Mouse (Mus musculus): ENCODE data around the gene Clec2i. TPM values are rescaled to one million over a fixed set of nuclear protein-coding genes. Genes with fewer than 3 reads are reported as not detected.

Gene Clec2i
- polyA plus RNA-seq, 2 experiments = 0.14 to 0.16 TPM

GRCm38 (mm10) chr6:128941646-128942421 lies 54.4 kb downstream of the Clec2i start:
- 84% methylated on average over 5 of the region's 5 CpGs for WGBS
- no peaks in the 10 kb centered on the region for H3K36me3 ChIP-seq (ENCODE audit: control insufficient read depth, insufficient read depth, low read length)
- ATAC-seq (ENCODE audit: low FRiP score, low read depth) = no peak
- no peak overlapping the region for H3K27ac ChIP-seq (replicated peaks; ENCODE audit: low read depth, low read length)
- peaks cover 5% of the 10 kb centered on the region; the same call in 1 of the 2 replicates for H3K9me3 ChIP-seq (ENCODE audit: control insufficient read depth, low read length)
- no peak overlapping the region for H3K9ac ChIP-seq (ENCODE audit: low read depth, low read length, severe bottlenecking)
- H3K27me3 ChIP-seq (ENCODE audit: control insufficient read depth, insufficient read depth, low read length) = no peaks in the 10 kb centered on the region
- H3K4me2 ChIP-seq (replicated peaks; ENCODE audit: low read depth, low read length, severe bottlenecking) = no peak overlapping the region
- DNase-seq (ENCODE audit: low spot score) = no peak
- TF ChIP-seq POLR2A (IDR thresholded peaks at IDR 0.05; ENCODE audit: borderline replicate concordance, extremely low read depth, insufficient read depth, insufficient read length) = no peak
- no peaks in the 10 kb centered on the region for H3K4me1 ChIP-seq (ENCODE audit: control insufficient read depth, insufficient read depth, low read length)
- H3K4me3 ChIP-seq (replicated peaks; ENCODE audit: low read length) = no peak overlapping the region

- Histone ChIP-seq H3K27me3 (ENCODE audit: control insufficient read depth, insufficient read depth, low read length) (no peaks in the 10 kb centered on the region), H3K9ac (ENCODE audit: low read depth, low read length, severe bottlenecking) (no peak overlapping the region), H3K36me3 (ENCODE audit: control insufficient read depth, insufficient read depth, low read length) (no peaks in the 10 kb centered on the region), H3K4me2 (replicated peaks; ENCODE audit: low read depth, low read length, severe bottlenecking) (no peak overlapping the region), H3K4me1 (ENCODE audit: control insufficient read depth, insufficient read depth, low read length) (no peaks in the 10 kb centered on the region), H3K9me3 (ENCODE audit: control insufficient read depth, low read length) (peaks cover 5% of the 10 kb centered on the region; the same call in 1 of the 2 replicates), H3K27ac (replicated peaks; ENCODE audit: low read depth, low read length) (no peak overlapping the region), H3K4me3 (replicated peaks; ENCODE audit: low read length) (no peak overlapping the region)
- DNase-seq (ENCODE audit: low spot score) (no peak), ATAC-seq (ENCODE audit: low FRiP score, low read depth) (no peak)
- WGBS = 87% methylated on average over 3 of the region's 3 CpGs
- no peak for TF ChIP-seq POLR2A (IDR thresholded peaks at IDR 0.05; ENCODE audit: borderline replicate concordance, extremely low read depth, insufficient read depth, insufficient read length)
Measured at GRCm38 (mm10) chr6:128945564-128945963, 58.2 kb downstream of the Clec2i start.

Small RNA genes lying within 50 kb of the gene (microRNA-seq; reads per million reads assigned to microRNA genes)
- gene Gm27336 = not detected

Other genes with a start within 250 kb of the Clec2i start
- gene Clec2h, start 225.2 kb upstream of the Clec2i start, polyA plus RNA-seq (2012; rRNA removed) = not detected in 2 replicates
- gene Clec2h, start 225.2 kb upstream of the Clec2i start, polyA plus RNA-seq (2014; fragmentation: Nextera tagmentation; extraction: Ambion mirVana) = not detected in 2 replicates
- not detected in 2 replicates for gene Klrb1, start 164.5 kb upstream of the Clec2i start, polyA plus RNA-seq (2012; rRNA removed)
- gene Klrb1, start 164.5 kb upstream of the Clec2i start, polyA plus RNA-seq (2014; fragmentation: Nextera tagmentation; extraction: Ambion mirVana) = not detected in 2 replicates
- gene Klrb1c, start 98.4 kb upstream of the Clec2i start, polyA plus RNA-seq (2012; rRNA removed) = 0.15 TPM in 1 of 2 replicates, not detected in the other
- gene Klrb1c, start 98.4 kb upstream of the Clec2i start, polyA plus RNA-seq (2014; fragmentation: Nextera tagmentation; extraction: Ambion mirVana) = 0.14 TPM in 1 of 2 replicates, not detected in the other
- 0.33 TPM in 1 of 2 replicates, not detected in the other for gene Gm44511, start 61.3 kb upstream of the Clec2i start, polyA plus RNA-seq (2012; rRNA removed)
- not detected in 2 replicates for gene Gm44511, start 61.3 kb upstream of the Clec2i start, polyA plus RNA-seq (2014; fragmentation: Nextera tagmentation; extraction: Ambion mirVana)
- gene Klrb1b, start 61.3 kb upstream of the Clec2i start, polyA plus RNA-seq (2012; rRNA removed) = 0.12 and 0.40 TPM in 2 replicates
- 0.23 and 0.39 TPM in 2 replicates for gene Klrb1b, start 61.3 kb upstream of the Clec2i start, polyA plus RNA-seq (2014; fragmentation: Nextera tagmentation; extraction: Ambion mirVana)
- gene BC035044, start 3.5 kb downstream of the Clec2i start, polyA plus RNA-seq (2012; rRNA removed) = 0.67 and 0.77 TPM in 2 replicates
- 1.2 and 1.5 TPM in 2 replicates for gene BC035044, start 3.5 kb downstream of the Clec2i start, polyA plus RNA-seq (2014; fragmentation: Nextera tagmentation; extraction: Ambion mirVana)
- 0.38 and 1.1 TPM in 2 replicates for gene Clec2g, start 46.8 kb downstream of the Clec2i start, polyA plus RNA-seq (2012; rRNA removed)
- 0.70 and 1.7 TPM in 2 replicates for gene Clec2g, start 46.8 kb downstream of the Clec2i start, polyA plus RNA-seq (2014; fragmentation: Nextera tagmentation; extraction: Ambion mirVana)
- gene Klrb1f, start 158.3 kb downstream of the Clec2i start, polyA plus RNA-seq (2012; rRNA removed) = 0.10 and 0.15 TPM in 2 replicates
- not detected in 2 replicates for gene Klrb1f, start 158.3 kb downstream of the Clec2i start, polyA plus RNA-seq (2014; fragmentation: Nextera tagmentation; extraction: Ambion mirVana)
- 0.05 and 0.06 TPM in 2 replicates for gene Clec2e, start 213.3 kb downstream of the Clec2i start, polyA plus RNA-seq (2012; rRNA removed)
- not detected in 2 replicates for gene Clec2e, start 213.3 kb downstream of the Clec2i start, polyA plus RNA-seq (2014; fragmentation: Nextera tagmentation; extraction: Ambion mirVana)